Mouse (Mus musculus) embryonic facial prominence, embryonic 13.5 days (tissue): ENCODE data around the gene Fstl5. TPM values are rescaled to one million over a fixed set of nuclear protein-coding genes. Genes with fewer than 3 reads are reported as not detected.
"Not testable (repeated sequence)": the region's sequence is repeated elsewhere in the genome, so short reads cannot be mapped to it uniquely, and the experiment has no call there.

ENCODE experiments used
- ATAC-seq: fragments of 200-750 bp; cut with Nextera tagmentation; 2 replicates; pipeline ENCODE4 v1.8.0; 2017; ENCODE audit warnings: low read depth; ENCODE audit not compliant: insufficient number of reproducible peaks, insufficient read depth, low FRiP score, low TSS enrichment
- H3K27ac ChIP-seq: fragments of 300-500 bp; sonication (generic); 2 replicates; pipeline ENCODE4 v1.5.1; 2015; ENCODE audit warnings: moderate library complexity, mild to moderate bottlenecking, inconsistent platforms
- H3K27me3 ChIP-seq: fragments of 300-500 bp; sonication (generic); 2 replicates; pipeline ENCODE4 v1.6.1; 2015; ENCODE audit warnings: mild to moderate bottlenecking, inconsistent platforms
- H3K36me3 ChIP-seq: fragments of 300-500 bp; sonication (generic); 2 replicates; pipeline ENCODE4 v1.6.1; 2015; ENCODE audit warnings: mild to moderate bottlenecking, inconsistent platforms
- H3K4me1 ChIP-seq: fragments of 300-500 bp; sonication (generic); 2 replicates; pipeline ENCODE4 v1.6.1; 2015; ENCODE audit warnings: inconsistent platforms
- H3K4me2 ChIP-seq: fragments of 300-500 bp; sonication (generic); 2 replicates; pipeline ENCODE4 v1.6.1; 2015; ENCODE audit warnings: moderate library complexity, mild to moderate bottlenecking, inconsistent platforms
- H3K4me3 ChIP-seq: fragments of 300-500 bp; sonication (generic); 2 replicates; pipeline ENCODE4 v1.5.1; 2015; ENCODE audit warnings: mild to moderate bottlenecking, inconsistent platforms
- H3K9ac ChIP-seq: fragments of 300-500 bp; sonication (generic); 2 replicates; pipeline ENCODE4 v1.6.1; 2015; ENCODE audit warnings: mild to moderate bottlenecking, inconsistent platforms
- H3K9me3 ChIP-seq: fragments of 300-500 bp; sonication (generic); 2 replicates; pipeline ENCODE4 v1.6.1; 2016; ENCODE audit warnings: inconsistent platforms
- WGBS: fragments of 180-500 bp; shearing (Covaris S2); methylation state at CpG from one replicate; pipeline ENCODE4 v1.1.7; 2015; ENCODE audit warnings: mixed read lengths; 5-methylcytosine and 5-hydroxymethylcytosine counted together
- polyA plus RNA-seq: library from polyadenylated mRNA; unstranded; fragments of >200 nt; fragmentation: Nextera tagmentation; extraction: Ambion mirVana; gene quantifications from 2 replicates; pipeline ENCODE4 v1.2.1, GENCODE M21; 2015

The Fstl5 gene
- polyA plus RNA-seq, 1 experiment from 2014 or later, result 4.1 TPM

DNA sequence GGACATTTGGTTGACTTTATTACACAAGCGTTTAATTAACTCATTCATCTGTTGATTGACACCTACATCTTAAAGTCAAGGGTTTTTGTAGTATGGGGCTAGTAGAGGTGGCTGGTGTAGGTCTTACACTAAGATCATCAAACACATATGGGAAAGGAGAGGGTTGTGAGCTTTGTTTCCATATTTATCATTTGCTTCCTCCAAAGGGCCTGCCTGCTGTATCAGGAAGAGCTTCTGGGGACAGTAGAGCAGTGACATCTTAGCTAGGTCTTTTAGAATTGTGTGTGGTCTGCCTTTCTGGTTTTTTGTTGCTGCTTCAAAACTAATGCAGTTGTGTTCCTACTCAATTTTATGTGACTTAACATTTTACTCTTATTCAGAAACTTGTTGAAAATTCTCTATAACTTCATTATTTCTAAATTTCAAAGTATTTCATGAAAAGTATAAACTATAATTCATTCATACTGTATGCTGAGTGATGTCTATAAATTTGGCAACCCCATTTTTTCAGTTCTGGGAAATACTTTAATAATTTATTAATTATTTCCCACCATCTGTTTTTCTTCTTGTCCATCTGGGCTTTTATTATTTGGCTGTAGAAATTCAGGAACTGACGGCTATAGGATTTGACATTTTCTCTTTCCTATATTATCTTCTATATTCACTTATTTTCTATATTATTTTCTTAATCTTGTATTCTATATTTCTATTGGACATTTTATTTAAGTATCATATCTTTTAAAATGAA is 227.1 kb downstream of the Fstl5 start:
- no peak for ATAC-seq
- Histone ChIP-seq H3K4me2 (no peak overlapping the region), H3K27me3 (no peaks in the 10 kb centered on the region), H3K4me3 (no peak overlapping the region), H3K36me3 (no peaks in the 10 kb centered on the region), H3K27ac (no peak overlapping the region), H3K9me3 (no peaks in the 10 kb centered on the region), H3K9ac (no peak overlapping the region), H3K4me1 (no peaks in the 10 kb centered on the region)
- whole genome bisulfite sequencing, result 89% methylated on average over 2 of the region's 2 CpGs

DNA sequence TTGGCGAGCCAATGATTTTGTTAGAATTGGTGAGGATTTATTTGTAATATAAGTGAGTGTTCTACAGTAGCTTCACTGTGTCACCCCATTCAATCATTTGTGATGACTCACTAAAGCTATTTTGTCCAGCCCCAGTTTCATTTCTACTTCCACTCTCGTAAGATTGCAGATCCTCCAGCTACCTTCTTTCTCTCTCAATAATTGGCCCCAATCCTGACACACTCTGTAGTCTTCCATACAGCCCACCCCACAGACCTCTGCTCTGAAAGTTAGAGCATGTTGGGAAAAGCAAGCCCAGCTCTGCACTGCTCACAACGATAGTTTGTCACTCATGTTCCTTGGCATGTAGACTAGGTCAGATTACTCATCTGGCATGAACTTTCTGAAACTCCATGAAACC is 242.9 kb downstream of the Fstl5 start:
- Histone ChIP-seq H3K27me3 (no peaks in the 10 kb centered on the region), H3K27ac (no peak overlapping the region), H3K4me3 (no peak overlapping the region), H3K9me3 (0 out of 2 replicates have a peak, but pooled peaks cover 3% of the 10 kb centered on the region), H3K36me3 (no peaks in the 10 kb centered on the region), H3K4me1 (no peaks in the 10 kb centered on the region), H3K9ac (no peak overlapping the region), H3K4me2 (no peak overlapping the region)
- ATAC-seq, result no peak
- 89% methylated on average over 3 of the region's 3 CpGs for WGBS

DNA sequence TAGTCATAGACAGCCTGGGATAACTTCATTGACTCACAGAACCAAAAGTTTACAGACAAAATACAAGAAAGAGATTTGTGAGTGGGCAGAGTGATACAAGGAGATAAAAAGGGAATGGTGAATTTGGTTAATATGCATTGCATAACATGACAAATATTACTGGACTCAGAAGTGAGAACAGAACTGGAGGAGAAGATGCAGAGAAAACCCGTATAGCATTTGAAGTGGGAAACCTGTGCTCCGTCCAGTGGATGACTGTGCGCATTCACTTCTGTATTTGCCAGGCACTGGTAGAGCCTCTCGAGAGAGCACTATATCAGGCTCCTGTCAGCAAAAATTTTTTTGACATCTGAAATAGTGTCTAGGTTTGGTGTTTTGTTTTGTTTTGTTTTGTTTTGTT is 245.5 kb downstream of the Fstl5 start:
- H3K27ac ChIP-seq, result no peak overlapping the region
- WGBS, result 87% methylated on average over 4 of the region's 4 CpGs

DNA sequence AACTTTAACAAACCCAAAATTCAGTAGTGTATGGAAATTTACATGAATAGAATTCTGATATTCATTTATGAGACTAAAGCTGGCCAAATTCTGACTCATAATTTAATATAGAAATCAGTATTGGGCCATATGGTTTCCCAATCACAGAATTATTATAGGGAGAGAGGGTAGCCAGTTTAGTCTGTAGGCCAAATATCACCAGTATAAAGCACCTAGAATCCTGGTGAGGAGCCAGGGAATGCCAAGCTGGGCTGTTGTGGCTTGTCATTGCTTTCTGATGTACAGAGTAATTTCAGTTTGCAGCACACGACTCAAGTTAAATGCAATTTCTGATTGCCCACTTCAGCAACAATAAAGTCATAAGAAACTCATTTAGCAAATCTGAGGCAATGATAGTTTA is 248.4 kb downstream of the Fstl5 start:
- Histone ChIP-seq H3K27me3 (no peaks in the 10 kb centered on the region), H3K4me2 (no peak overlapping the region), H3K9ac (no peak overlapping the region), H3K9me3 (0 out of 2 replicates have a peak, but pooled peaks cover 3% of the 10 kb centered on the region), H3K36me3 (no peaks in the 10 kb centered on the region), H3K4me1 (no peaks in the 10 kb centered on the region), H3K4me3 (no peak overlapping the region), H3K27ac (no peak overlapping the region)
- no peak for ATAC-seq
- 76% methylated on average over 1 of the region's 1 CpGs for WGBS

More for the DNA sequence above, 245.5 kb downstream of the Fstl5 start:
- H3K27me3 ChIP-seq, result no peaks in the 10 kb centered on the region
- ATAC-seq, result no peak
- 0 out of 2 replicates have a peak, but pooled peaks cover 3% of the 10 kb centered on the region for H3K9me3 ChIP-seq
- no peaks in the 10 kb centered on the region for H3K4me1 ChIP-seq
- no peaks in the 10 kb centered on the region for H3K36me3 ChIP-seq
- H3K4me3 ChIP-seq, result no peak overlapping the region
- H3K9ac ChIP-seq, result no peak overlapping the region
- H3K4me2 ChIP-seq, result no peak overlapping the region

DNA sequence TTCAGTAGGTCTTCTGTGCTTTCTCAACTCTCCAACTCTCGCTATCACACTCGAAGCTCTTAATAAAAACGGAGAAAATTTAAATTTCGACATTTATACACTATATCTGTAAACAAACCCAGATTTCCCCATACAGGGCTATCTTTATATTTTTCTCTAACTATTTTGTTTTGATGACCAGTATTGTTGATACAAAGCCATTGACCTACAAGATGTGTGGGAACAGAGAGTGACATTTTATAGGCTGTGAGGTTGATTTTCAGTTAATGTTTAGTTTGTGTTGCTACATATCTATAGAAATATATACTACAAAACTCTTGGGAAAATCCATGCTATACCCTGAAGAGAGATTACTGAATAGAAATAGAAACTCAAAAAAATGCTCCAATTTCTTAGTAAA is 262.9 kb downstream of the Fstl5 start:
- ATAC-seq, result no peak
- Histone ChIP-seq H3K9ac (no peak overlapping the region), H3K4me1 (no peaks in the 10 kb centered on the region), H3K4me3 (no peak overlapping the region), H3K9me3 (no peaks in the 10 kb centered on the region), H3K27me3 (no peaks in the 10 kb centered on the region), H3K4me2 (no peak overlapping the region), H3K36me3 (no peaks in the 10 kb centered on the region), H3K27ac (no peak overlapping the region)
- 84% methylated on average over 4 of the region's 4 CpGs for WGBS

DNA sequence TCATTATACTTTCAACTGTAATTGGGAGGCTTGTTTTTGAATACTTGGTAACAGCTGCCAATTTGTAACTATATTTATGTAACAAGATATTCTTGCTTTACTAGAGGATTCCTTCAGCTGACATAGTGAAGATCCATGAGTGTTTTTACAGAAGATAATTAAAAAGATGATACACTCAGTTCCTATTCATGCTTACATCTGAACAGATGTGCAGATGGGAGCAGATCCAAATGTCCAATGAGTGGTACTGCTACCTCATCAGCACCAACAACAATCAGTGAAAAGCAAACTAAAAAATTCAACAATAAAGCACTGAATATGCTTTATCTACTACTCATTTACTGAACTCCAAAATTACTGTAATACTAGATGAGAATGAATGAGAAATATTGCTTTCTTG is 292.9 kb downstream of the Fstl5 start:
- Histone ChIP-seq H3K27ac (no peak overlapping the region), H3K4me1 (no peaks in the 10 kb centered on the region), H3K36me3 (no peaks in the 10 kb centered on the region), H3K9ac (no peak overlapping the region), H3K4me2 (no peak overlapping the region), H3K27me3 (no peaks in the 10 kb centered on the region), H3K9me3 (no peaks in the 10 kb centered on the region), H3K4me3 (no peak overlapping the region)
- ATAC-seq, result no peak

DNA sequence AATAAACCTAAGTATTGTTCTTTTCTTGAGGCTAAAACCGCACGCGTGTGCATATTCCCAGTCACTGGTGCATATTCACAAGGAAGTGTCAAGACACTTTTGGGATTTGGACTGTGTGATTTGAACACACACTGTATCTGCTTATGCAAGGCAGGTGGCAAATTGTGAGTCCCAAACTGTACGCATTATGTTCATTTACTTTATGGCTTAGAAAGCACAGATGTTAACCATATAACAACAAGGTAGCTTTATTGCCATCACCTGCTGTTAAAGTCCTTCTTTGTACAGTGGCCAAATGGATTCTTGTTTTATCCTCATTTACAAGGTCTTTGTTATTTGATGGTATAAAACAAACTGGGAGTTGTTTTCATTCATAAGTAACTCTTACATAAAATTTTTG is 295.8 kb downstream of the Fstl5 start:
- Histone ChIP-seq H3K9me3 (no peaks in the 10 kb centered on the region), H3K36me3 (no peaks in the 10 kb centered on the region), H3K4me2 (no peak overlapping the region), H3K27me3 (no peaks in the 10 kb centered on the region), H3K27ac (no peak overlapping the region), H3K4me3 (no peak overlapping the region), H3K4me1 (no peaks in the 10 kb centered on the region), H3K9ac (no peak overlapping the region)
- 93% methylated on average over 4 of the region's 4 CpGs for WGBS
- no peak for ATAC-seq

DNA sequence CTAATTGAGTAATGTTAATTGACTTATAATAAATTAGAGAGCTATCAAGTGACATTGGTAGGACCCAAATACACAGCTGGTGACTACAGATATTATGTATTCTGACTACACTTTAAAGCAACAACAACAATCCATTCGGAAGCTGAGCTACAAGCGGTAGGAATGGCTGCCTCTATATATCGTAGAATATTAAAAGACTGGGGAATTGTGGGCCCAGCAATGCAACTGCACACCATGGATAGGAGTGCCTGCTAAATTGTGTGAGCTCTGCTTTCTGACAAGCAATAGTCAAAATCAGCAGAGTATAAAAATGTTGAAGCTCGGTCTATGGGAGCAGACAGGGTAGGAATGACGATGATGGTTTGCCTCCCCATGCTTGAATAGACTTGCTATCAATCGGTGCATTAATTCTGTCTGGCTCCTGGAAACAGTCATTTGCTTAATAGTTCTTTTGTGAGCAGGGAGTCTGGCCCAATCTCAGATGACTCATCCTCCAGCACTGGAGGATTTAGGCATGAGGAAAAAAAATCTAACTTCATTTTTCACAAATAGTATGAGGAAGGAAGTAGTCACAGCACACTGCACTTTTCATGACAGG is 354.8 kb downstream of the Fstl5 start:
- Histone ChIP-seq H3K4me1 (no peaks in the 10 kb centered on the region), H3K4me2 (no peak overlapping the region)
- no peak for ATAC-seq

DNA sequence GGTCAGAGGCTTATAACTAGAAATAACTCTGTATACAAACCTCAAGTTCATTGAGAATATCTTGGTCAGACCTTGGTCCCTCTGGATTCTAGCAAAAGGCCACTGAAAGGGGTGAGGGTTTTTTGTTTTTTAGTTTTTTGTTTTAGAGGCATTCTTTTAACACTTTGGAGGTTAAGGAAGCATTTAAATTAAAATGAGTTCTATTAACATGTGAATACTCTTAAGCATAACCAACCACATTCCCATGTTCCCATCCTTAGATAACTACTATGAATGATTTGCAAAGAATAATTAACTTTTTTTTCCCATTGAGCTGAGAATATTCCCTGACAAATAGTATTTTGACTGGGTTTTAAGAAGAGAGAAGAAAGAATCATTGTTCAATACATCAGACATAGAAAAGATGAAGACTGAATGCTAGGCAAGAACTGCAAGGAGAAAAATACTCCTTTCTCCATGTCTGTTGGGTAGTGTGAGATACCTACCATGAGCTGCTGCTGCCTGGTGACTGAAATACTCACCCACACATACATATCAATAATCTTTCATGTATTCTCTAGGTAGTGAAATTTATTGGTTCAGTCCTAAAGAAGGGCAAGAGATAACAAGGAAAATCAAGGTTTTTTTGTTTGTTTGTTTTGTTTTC is 393.3 kb downstream of the Fstl5 start:
- Histone ChIP-seq H3K9me3 (no peaks in the 10 kb centered on the region), H3K4me1 (no peaks in the 10 kb centered on the region), H3K4me2 (no peak overlapping the region), H3K27me3 (no peaks in the 10 kb centered on the region), H3K4me3 (no peak overlapping the region), H3K27ac (no peak overlapping the region), H3K36me3 (no peaks in the 10 kb centered on the region), H3K9ac (no peak overlapping the region)
- no peak for ATAC-seq

More for the DNA sequence above, 354.8 kb downstream of the Fstl5 start:
- Histone ChIP-seq H3K4me3 (no peak overlapping the region), H3K36me3 (no peaks in the 10 kb centered on the region), H3K27me3 (no peaks in the 10 kb centered on the region), H3K27ac (no peak overlapping the region), H3K9ac (no peak overlapping the region), H3K9me3 (no peaks in the 10 kb centered on the region)
- 82% methylated on average over 6 of the region's 6 CpGs for WGBS

DNA sequence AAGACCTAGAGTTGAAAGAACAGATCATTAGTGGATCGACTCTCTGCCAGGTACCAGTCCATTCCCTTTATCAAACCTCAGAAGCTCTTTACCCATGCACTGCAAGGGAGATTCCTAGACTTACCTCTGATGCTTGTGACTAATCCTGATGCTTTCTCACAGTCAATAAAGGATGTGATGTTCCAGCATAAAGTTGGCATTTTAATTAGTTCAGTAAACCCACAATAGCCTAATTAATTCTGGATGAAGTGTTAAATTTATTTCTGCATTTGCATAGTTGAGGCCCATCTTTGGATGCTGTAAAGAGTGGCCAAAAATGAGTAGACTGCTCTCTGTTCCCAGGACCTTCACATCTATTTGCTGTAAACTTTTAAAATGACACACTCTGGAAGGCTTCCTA is 394.1 kb downstream of the Fstl5 start:
- H3K4me3 ChIP-seq, result no peak overlapping the region
- H3K27ac ChIP-seq, result no peak overlapping the region
- no peaks in the 10 kb centered on the region for H3K9me3 ChIP-seq
- H3K4me2 ChIP-seq, result no peak overlapping the region
- no peaks in the 10 kb centered on the region for H3K36me3 ChIP-seq
- ATAC-seq, result no peak
- no peaks in the 10 kb centered on the region for H3K4me1 ChIP-seq
- no peaks in the 10 kb centered on the region for H3K27me3 ChIP-seq
- no peak overlapping the region for H3K9ac ChIP-seq
- 79% methylated on average over 1 of the region's 1 CpGs for WGBS

DNA sequence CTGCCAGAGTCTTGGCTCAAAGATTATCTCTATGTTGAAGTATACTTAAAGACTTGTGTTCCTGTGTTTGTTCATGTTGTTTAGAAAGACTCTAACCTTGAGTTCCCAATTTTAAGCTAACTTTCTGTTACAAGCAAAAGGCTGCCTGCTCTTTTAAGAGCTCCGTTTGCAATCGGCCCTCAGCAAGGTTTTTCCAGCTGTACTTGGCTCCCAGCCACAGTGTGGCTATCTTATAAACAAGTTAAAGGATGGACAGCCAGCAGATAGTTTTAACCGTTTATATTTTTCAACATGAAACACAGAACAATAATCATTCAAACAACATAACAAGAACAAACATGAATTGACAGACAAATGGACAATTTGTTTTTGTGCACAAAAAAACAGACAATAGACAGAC is 433.8 kb downstream of the Fstl5 start:
- not testable (repeated sequence) for H3K9me3 ChIP-seq, H3K27ac ChIP-seq, H3K27me3 ChIP-seq, H3K4me1 ChIP-seq, ATAC-seq, H3K4me3 ChIP-seq, H3K36me3 ChIP-seq, H3K9ac ChIP-seq, H3K4me2 ChIP-seq
- 88% methylated on average over 3 of the region's 3 CpGs for WGBS

DNA sequence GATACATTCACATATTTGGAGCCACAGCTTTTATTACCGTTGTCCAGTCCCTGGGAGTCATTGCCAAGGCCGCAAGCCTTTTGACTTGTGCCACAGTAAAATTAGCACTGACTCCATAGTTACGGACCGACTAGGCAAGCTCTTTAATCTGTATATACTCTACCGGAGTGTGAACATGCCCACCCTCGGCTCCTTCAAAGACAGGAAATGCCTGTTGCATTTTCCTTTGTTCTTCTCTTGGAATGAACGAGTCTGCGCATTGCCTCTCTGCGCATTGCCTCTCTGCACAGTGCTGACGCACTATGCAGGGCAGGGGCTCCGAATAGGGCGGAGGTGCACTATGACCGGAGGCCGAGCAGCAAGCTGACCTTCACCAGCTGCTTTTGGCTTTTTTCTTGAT is 434.7 kb downstream of the Fstl5 start:
- H3K9me3 ChIP-seq, result 0 out of 2 replicates have a peak, but pooled peaks cover 5% of the 10 kb centered on the region
- no peaks in the 10 kb centered on the region for H3K4me1 ChIP-seq
- no peak overlapping the region for H3K9ac ChIP-seq
- H3K36me3 ChIP-seq, result no peaks in the 10 kb centered on the region
- no peak for ATAC-seq
- H3K27ac ChIP-seq, result no peak overlapping the region
- no peak overlapping the region for H3K4me3 ChIP-seq
- no peaks in the 10 kb centered on the region for H3K27me3 ChIP-seq
- H3K4me2 ChIP-seq, result no peak overlapping the region
- 88% methylated on average over 14 of the region's 14 CpGs for WGBS
